Mouse (Mus musculus): ENCODE results near the gene Ccl20. TPM values are rescaled to one million over a fixed set of nuclear protein-coding genes. Genes with fewer than 3 reads are reported as not detected.

Ccl20 gene
- polyA plus RNA-seq, 1 experiment from 2014 or later: not detected

- Histone ChIP-seq H3K4me1 (no peaks in the 10 kb centered on the region), H3K27me3 (ENCODE audit: poor library complexity, severe bottlenecking) (no peaks in the 10 kb centered on the region), H3K4me3 (no peak overlapping the region), H3K36me3 (replicated peaks) (no peaks in the 10 kb centered on the region), H3K27ac (no peak overlapping the region), H3K9me3 (no peaks in the 10 kb centered on the region)
- 82% methylated on average over 5 of the region's 5 CpGs for WGBS
- no peak for DNase-seq (ENCODE audit: extremely low spot score, low spot score)
These were observed 9.1 kb upstream of the Ccl20 start for GRCm38 (mm10) chr1:83107410-83107978.

DNA sequence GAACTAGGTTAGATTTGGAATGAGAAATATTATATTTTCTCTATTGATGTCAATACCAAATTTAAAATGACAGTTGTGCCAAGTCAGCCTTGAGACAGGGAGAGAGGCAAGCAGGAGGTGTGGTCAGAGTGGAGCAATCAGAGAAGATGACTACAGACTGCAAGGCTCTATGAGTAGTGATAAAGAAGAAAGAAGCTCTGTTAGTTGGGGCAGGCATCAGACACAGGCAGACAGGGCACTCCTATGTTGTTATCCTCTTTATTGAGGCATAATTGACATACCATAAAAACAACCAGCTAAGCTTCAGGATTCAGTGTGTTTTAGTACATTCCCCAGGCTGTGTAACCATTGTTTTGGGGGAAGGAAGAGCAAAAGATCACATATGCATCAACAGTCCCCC lies 5.6 kb upstream of the Ccl20 start:
- H3K9me3 ChIP-seq: no peaks in the 10 kb centered on the region
- no peak overlapping the region for H3K27ac ChIP-seq
- H3K4me3 ChIP-seq: no peak overlapping the region
- H3K4me1 ChIP-seq: no peaks in the 10 kb centered on the region
- H3K36me3 ChIP-seq (replicated peaks): no peaks in the 10 kb centered on the region
- no peaks in the 10 kb centered on the region for H3K27me3 ChIP-seq (ENCODE audit: poor library complexity, severe bottlenecking)
- no peak for DNase-seq (ENCODE audit: extremely low spot score, low spot score)

GRCm38 (mm10) chr1:83111726-83112125 lies 4.8 kb upstream of the Ccl20 start:
- no peaks in the 10 kb centered on the region for H3K4me1 ChIP-seq
- H3K36me3 ChIP-seq (replicated peaks): no peaks in the 10 kb centered on the region
- H3K27me3 ChIP-seq (ENCODE audit: poor library complexity, severe bottlenecking): no peaks in the 10 kb centered on the region
- H3K27ac ChIP-seq: no peak overlapping the region
- no peak for DNase-seq (ENCODE audit: extremely low spot score, low spot score)
- no peak overlapping the region for H3K4me3 ChIP-seq
- no peaks in the 10 kb centered on the region for H3K9me3 ChIP-seq
- WGBS: 83% methylated on average over 5 of the region's 5 CpGs

GRCm38 (mm10) chr1:83117217-83117616 lies 651 bp downstream of the Ccl20 start:
- DNase-seq (ENCODE audit: extremely low spot score, low spot score): no peak
- H3K4me3 ChIP-seq: no peak overlapping the region
- no peaks in the 10 kb centered on the region for H3K27me3 ChIP-seq (ENCODE audit: poor library complexity, severe bottlenecking)
- no peaks in the 10 kb centered on the region for H3K4me1 ChIP-seq
- no peaks in the 10 kb centered on the region for H3K9me3 ChIP-seq
- H3K27ac ChIP-seq: no peak overlapping the region
- no peaks in the 10 kb centered on the region for H3K36me3 ChIP-seq (replicated peaks)
- 96% methylated on average over 3 of the region's 3 CpGs for WGBS

DNA sequence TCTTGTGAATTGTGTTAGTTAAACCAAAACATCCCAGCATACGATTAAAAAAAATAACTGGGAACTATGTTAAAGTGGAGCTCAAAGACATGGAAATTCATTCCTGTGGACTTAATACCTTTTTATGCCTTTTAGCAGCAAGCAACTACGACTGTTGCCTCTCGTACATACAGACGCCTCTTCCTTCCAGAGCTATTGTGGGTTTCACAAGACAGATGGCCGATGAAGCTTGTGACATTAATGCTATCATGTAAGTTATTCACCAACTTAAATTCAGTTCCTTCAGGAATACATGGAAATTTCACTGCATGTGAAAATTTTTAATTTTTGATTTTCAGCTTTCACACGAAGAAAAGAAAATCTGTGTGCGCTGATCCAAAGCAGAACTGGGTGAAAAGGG lies 1.1 kb downstream of the Ccl20 start:
- Histone ChIP-seq H3K27me3 (ENCODE audit: poor library complexity, severe bottlenecking) (no peaks in the 10 kb centered on the region), H3K4me3 (no peak overlapping the region), H3K9me3 (no peaks in the 10 kb centered on the region), H3K36me3 (replicated peaks) (no peaks in the 10 kb centered on the region), H3K27ac (no peak overlapping the region), H3K4me1 (no peaks in the 10 kb centered on the region)
- no peak for DNase-seq (ENCODE audit: extremely low spot score, low spot score)
- WGBS: 91% methylated on average over 7 of the region's 7 CpGs

DNA sequence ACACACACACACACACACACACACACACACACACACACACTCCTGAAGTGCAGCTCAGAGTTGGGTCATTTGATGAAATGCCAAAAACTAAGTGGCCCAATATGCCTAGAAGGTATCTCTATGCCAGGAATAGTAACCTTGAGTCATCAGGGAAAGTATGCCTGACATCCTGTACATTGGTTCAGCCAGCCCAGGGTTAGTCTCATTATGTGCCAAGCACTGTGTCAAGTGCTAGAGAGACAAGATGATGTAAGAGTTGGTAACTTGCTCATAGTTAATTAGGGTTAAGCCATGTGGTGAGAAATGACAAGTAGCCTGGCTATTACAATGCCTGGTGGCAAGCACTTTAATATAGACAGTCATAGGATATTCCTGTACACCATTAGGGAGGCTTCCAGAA lies 3.3 kb downstream of the Ccl20 start:
- no peaks in the 10 kb centered on the region for H3K9me3 ChIP-seq
- no peaks in the 10 kb centered on the region for H3K36me3 ChIP-seq (replicated peaks)
- H3K27me3 ChIP-seq (ENCODE audit: poor library complexity, severe bottlenecking): no peaks in the 10 kb centered on the region
- H3K27ac ChIP-seq: no peak overlapping the region
- no peaks in the 10 kb centered on the region for H3K4me1 ChIP-seq
- no peak overlapping the region for H3K4me3 ChIP-seq
- no peak for DNase-seq (ENCODE audit: extremely low spot score, low spot score)

GRCm38 (mm10) chr1:83120312-83120711 lies 3.7 kb downstream of the Ccl20 start:
- no peaks in the 10 kb centered on the region for H3K36me3 ChIP-seq (replicated peaks)
- H3K27ac ChIP-seq: no peak overlapping the region
- 83% methylated on average over 3 of the region's 3 CpGs for WGBS

GRCm38 (mm10) chr1:83123201-83123600 lies 6.6 kb downstream of the Ccl20 start:
- H3K4me3 ChIP-seq: no peak overlapping the region
- no peaks in the 10 kb centered on the region for H3K9me3 ChIP-seq
- 89% methylated on average over 2 of the region's 2 CpGs for WGBS
- DNase-seq (ENCODE audit: extremely low spot score, low spot score): no peak
- H3K27ac ChIP-seq: no peak overlapping the region
- no peaks in the 10 kb centered on the region for H3K36me3 ChIP-seq (replicated peaks)
- no peaks in the 10 kb centered on the region for H3K4me1 ChIP-seq
- no peaks in the 10 kb centered on the region for H3K27me3 ChIP-seq (ENCODE audit: poor library complexity, severe bottlenecking)

More at GRCm38 (mm10) chr1:83120312-83120711, 3.7 kb downstream of the Ccl20 start:
- no peak for DNase-seq (ENCODE audit: extremely low spot score, low spot score)
- Histone ChIP-seq H3K4me1 (no peaks in the 10 kb centered on the region), H3K27me3 (ENCODE audit: poor library complexity, severe bottlenecking) (no peaks in the 10 kb centered on the region), H3K9me3 (no peaks in the 10 kb centered on the region), H3K4me3 (no peak overlapping the region)

DNA sequence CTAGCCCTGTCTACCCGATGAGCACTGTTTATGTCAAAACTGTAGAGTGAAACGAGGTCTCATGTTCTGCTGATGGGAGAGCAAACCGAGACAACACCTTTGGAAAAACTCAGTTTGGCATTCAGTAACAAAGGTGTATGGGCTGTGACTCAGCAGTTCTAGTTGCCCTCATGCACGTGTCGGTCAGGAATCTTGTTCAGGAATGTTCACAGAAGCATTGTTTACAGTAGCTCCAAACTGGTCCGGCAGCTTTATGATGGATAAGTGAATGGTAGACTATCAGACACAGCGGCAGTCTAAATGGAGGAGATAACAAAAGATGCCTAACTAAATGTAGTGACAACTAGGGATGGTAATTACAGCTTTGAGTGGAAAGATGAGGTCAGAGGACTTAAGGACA lies 19.3 kb downstream of the Ccl20 start:
- H3K36me3 ChIP-seq (replicated peaks): no peaks in the 10 kb centered on the region
- WGBS: 87% methylated on average over 7 of the region's 7 CpGs
- DNase-seq (ENCODE audit: extremely low spot score, low spot score): no peak

DNA sequence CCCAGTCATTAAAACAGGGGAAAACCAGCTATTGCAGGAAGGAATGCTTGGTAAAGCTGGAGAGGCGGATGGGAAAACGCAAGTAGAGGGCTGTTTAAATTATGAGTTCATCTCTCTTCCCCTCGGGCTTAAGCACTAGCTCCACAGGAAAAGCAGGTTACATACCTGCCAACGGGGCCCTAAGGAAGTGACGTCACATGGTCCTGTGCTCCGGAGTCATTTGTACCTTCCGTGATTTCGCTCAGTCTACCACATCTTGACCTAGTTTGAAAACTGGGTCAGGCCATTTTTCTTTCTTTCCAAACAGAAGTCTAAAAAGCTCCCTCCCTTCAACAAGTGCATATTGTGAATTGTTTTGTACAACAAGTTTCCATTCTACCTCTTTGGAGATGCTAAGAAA lies 21.3 kb downstream of the Ccl20 start:
- H3K27me3 ChIP-seq (ENCODE audit: poor library complexity, severe bottlenecking): no peaks in the 10 kb centered on the region
- no peak overlapping the region for H3K4me3 ChIP-seq
- H3K36me3 ChIP-seq (replicated peaks): no peaks in the 10 kb centered on the region
- no peaks in the 10 kb centered on the region for H3K9me3 ChIP-seq
- WGBS: 86% methylated on average over 8 of the region's 8 CpGs
- DNase-seq (ENCODE audit: extremely low spot score, low spot score): no peak
- no peak overlapping the region for H3K27ac ChIP-seq
- H3K4me1 ChIP-seq: no peaks in the 10 kb centered on the region

More for the DNA sequence above, 19.3 kb downstream of the Ccl20 start:
- Histone ChIP-seq H3K27ac (no peak overlapping the region), H3K9me3 (no peaks in the 10 kb centered on the region), H3K4me1 (no peaks in the 10 kb centered on the region), H3K27me3 (ENCODE audit: poor library complexity, severe bottlenecking) (no peaks in the 10 kb centered on the region), H3K4me3 (no peak overlapping the region)

DNA sequence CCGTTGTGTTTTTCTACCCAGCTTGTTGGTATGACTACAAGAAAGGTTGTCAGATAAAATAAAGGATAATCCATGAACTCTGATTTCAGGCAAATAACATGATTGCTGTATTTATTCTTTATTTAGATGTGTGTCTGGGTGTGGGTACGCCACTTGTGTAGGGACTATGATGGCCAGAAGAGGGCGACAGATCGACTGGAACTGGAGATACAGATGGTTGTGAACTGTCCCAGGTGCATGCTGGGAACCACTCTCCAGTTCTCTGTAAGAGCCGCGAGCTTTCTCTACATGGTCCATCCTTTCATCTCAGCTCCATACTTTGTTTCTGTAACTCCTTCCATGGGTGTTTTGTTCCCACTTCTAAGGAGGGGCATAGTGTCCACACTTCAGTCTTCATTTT lies 22.2 kb downstream of the Ccl20 start:
- no peak overlapping the region for H3K27ac ChIP-seq
- H3K4me1 ChIP-seq: no peaks in the 10 kb centered on the region
- WGBS: 86% methylated on average over 6 of the region's 6 CpGs
- no peaks in the 10 kb centered on the region for H3K9me3 ChIP-seq
- no peaks in the 10 kb centered on the region for H3K27me3 ChIP-seq (ENCODE audit: poor library complexity, severe bottlenecking)
- DNase-seq (ENCODE audit: extremely low spot score, low spot score): no peak
- no peak overlapping the region for H3K4me3 ChIP-seq
- H3K36me3 ChIP-seq (replicated peaks): no peaks in the 10 kb centered on the region

- WGBS: 90% methylated on average over 8 of the region's 8 CpGs
- no peak for DNase-seq (ENCODE audit: extremely low spot score, low spot score)
- no peaks in the 10 kb centered on the region for H3K9me3 ChIP-seq
These were observed 24.9 kb downstream of the Ccl20 start for GRCm38 (mm10) chr1:83141510-83141909.

DNA sequence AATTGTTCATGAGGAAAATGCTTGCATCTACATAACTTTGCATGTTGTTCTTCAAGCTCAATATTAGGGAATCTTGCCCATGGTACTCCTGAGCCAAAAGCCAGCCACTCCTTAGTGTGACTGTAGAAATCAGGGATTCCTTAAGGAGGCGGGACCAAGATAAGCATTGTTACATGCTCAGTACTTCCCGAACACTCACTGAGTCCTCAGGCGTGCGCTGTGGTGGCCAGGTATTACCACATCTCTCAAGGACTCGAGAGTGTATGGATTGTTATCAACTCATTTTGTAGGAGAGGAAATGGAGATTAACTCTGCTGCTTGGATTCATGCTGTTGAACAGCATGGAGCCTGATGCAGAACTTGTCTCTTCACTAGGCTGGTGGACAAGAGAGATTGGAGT lies 25.5 kb downstream of the Ccl20 start:
- Histone ChIP-seq H3K36me3 (replicated peaks) (no peaks in the 10 kb centered on the region), H3K27ac (no peak overlapping the region), H3K4me1 (no peaks in the 10 kb centered on the region), H3K27me3 (ENCODE audit: poor library complexity, severe bottlenecking) (no peaks in the 10 kb centered on the region), H3K4me3 (no peak overlapping the region), H3K9me3 (no peaks in the 10 kb centered on the region)
- no peak for DNase-seq (ENCODE audit: extremely low spot score, low spot score)
- WGBS: 85% methylated on average over 5 of the region's 5 CpGs

More at GRCm38 (mm10) chr1:83141510-83141909, 24.9 kb downstream of the Ccl20 start:
- H3K27ac ChIP-seq: no peak overlapping the region
- no peaks in the 10 kb centered on the region for H3K36me3 ChIP-seq (replicated peaks)
- H3K27me3 ChIP-seq (ENCODE audit: poor library complexity, severe bottlenecking): no peaks in the 10 kb centered on the region
- H3K4me1 ChIP-seq: no peaks in the 10 kb centered on the region
- H3K4me3 ChIP-seq: no peak overlapping the region

DNA sequence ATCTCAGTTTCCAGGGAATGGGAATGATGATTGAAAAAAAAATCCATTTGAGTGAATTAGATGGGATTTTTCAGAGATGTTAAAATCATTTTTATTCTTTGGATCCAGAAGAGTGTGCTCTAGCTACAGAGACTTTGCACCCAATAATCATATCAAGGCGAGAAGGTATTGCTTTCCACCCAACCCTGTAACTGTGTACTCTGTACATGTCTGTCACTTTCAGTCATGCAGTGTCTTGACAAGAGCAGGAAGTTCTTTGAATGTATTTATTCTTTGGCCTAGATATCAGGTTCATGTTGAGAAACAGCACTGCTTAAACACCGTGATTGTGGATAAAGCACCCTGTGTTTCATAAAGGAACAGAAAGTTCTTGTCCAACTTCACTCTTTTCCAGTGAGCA lies 30.0 kb downstream of the Ccl20 start:
- Histone ChIP-seq H3K27ac (no peak overlapping the region), H3K4me1 (no peaks in the 10 kb centered on the region), H3K27me3 (ENCODE audit: poor library complexity, severe bottlenecking) (no peaks in the 10 kb centered on the region), H3K4me3 (no peak overlapping the region), H3K9me3 (no peaks in the 10 kb centered on the region), H3K36me3 (replicated peaks) (no peaks in the 10 kb centered on the region)
- 94% methylated on average over 2 of the region's 2 CpGs for WGBS
- DNase-seq (ENCODE audit: extremely low spot score, low spot score): no peak
